Mouse (Mus musculus) spleen, adult 2 months (tissue): Measurements from ENCODE around the gene Olfr959. TPM values are rescaled to one million over a fixed set of nuclear protein-coding genes. Genes with fewer than 3 reads are reported as not detected.

Experiments used
- DNase-seq, 2 experiments: peaks; one replicate each; pipeline versions ENCODE4 v3.0.0 to v3.0.0-alpha.2; 2012 to 2021; ENCODE audit warnings: low spot score in 2 of 2, low read depth in 1 of 2
- H3K27ac ChIP-seq: fragments of 200-500 bp; 2 replicates; pipeline ENCODE4 v1.5.1; 2012; ENCODE audit warnings: low read length, inconsistent platforms; ENCODE audit not compliant: insufficient read depth
- H3K27me3 ChIP-seq: fragments of 200-500 bp; 2 replicates; pipeline ENCODE4 v1.6.1; 2012; ENCODE audit warnings: mild to moderate bottlenecking, moderate library complexity, low read length, inconsistent platforms; ENCODE audit not compliant: control insufficient read depth, insufficient read depth
- H3K36me3 ChIP-seq: fragments of 200-500 bp; 2 replicates; pipeline ENCODE4 v1.6.1; 2012; ENCODE audit warnings: mild to moderate bottlenecking, low read length, inconsistent platforms; ENCODE audit not compliant: control insufficient read depth, insufficient read depth
- H3K4me1 ChIP-seq: fragments of 200-500 bp; 2 replicates; pipeline ENCODE4 v1.6.1; 2011; ENCODE audit warnings: inconsistent platforms; ENCODE audit not compliant: control insufficient read depth, insufficient read depth, insufficient read length
- H3K4me3 ChIP-seq: fragments of 200-500 bp; 2 replicates; pipeline ENCODE4 v1.5.1; 2011; ENCODE audit warnings: mild to moderate bottlenecking, inconsistent platforms; ENCODE audit not compliant: insufficient read depth, insufficient read length; ENCODE audit errors: extremely low read depth
- CTCF ChIP-seq: fragments of 200-500 bp; IDR thresholded peaks from 2 replicates; pipeline ENCODE4 v1.5.1; 2011; ENCODE audit warnings: mild to moderate bottlenecking, inconsistent platforms; ENCODE audit not compliant: insufficient read depth, insufficient read length, insufficient replicate concordance; ENCODE audit errors: extremely low read depth
- POLR2A ChIP-seq: fragments of 200-500 bp; IDR thresholded peaks from 2 replicates; pipeline ENCODE4 v1.6.1; 2011; ENCODE audit warnings: low read depth, low read length, inconsistent platforms
- WGBS: fragments of 180-500 bp; shearing (Covaris S2); methylation state at CpG from one replicate; pipeline ENCODE4 v1.1.7; 2018; 5-methylcytosine and 5-hydroxymethylcytosine counted together
- polyA plus RNA-seq: library from polyadenylated mRNA; depleted of rRNA; stranded (reverse); fragments of >200 nt; gene quantifications from 2 replicates; pipeline ENCODE4 v1.2.3, GENCODE M21; 2012; rRNA removed

Olfr959 gene
- polyA plus RNA-seq, 1 experiment, result not detected

DNA sequence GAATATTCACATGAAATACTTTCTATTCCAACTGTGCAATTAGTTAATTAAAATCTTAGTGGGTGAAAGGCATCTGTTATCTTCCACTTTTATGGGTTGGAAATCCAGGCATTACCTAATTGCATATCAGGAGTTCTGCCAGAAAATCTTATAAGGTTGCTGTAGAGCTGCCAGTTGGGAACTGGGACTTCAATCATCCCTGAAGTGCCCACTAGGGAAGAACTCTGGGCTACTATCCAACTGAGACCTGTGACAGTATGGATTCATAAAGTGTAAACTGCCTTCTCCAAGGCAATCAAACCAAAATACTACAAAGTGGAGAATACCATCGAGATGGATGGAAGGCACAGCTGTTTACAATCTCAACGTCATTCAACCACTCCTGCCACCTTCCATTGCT, 21.4 kb downstream of the Olfr959 start, which contains the start of gene Olfr958:
Gene Olfr958, minus strand, starts transcription at position 109 of the 400 bp plus-strand sequence.
- H3K4me3 ChIP-seq, result no peak within 1 kb of the TSS
- DNase-seq, result no peak
- WGBS, result 69% methylated on average over 2 of the region's 2 CpGs
- no peak within 1 kb of the TSS for H3K27ac ChIP-seq
- no peaks in the 10 kb centered on the region for H3K36me3 ChIP-seq
- no peaks in the 10 kb centered on the region for H3K27me3 ChIP-seq
- no peaks in the 10 kb centered on the region for H3K4me1 ChIP-seq
- TF ChIP-seq POLR2A (no peak), CTCF (no peak)

DNA sequence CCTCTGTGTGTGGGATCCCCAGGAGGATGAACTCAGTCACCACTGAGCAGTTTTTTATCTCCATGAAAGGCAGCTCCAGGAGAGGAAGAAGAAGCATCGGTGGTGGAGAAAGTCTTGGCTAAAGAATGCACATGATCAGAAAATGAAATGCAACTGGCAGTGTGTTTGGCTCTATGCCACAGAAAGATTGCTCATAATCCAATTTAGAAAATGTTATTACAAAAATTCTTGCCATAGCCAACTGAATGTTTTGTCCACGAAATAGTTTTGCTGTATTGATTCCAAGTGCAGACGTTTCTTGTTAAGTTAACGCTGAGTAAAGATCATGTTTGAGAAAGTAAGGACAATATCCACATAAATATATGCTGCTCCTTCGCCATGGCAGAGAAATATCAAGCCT, 24.6 kb downstream of the Olfr959 start:
- DNase-seq, result no peak
- WGBS, result 83% methylated on average over 5 of the region's 5 CpGs
- H3K4me1 ChIP-seq, result no peaks in the 10 kb centered on the region
- no peaks in the 10 kb centered on the region for H3K27me3 ChIP-seq
- H3K27ac ChIP-seq, result no peak overlapping the region
- H3K4me3 ChIP-seq, result no peak overlapping the region
- H3K36me3 ChIP-seq, result no peaks in the 10 kb centered on the region
- TF ChIP-seq POLR2A (no peak), CTCF (no peak)

DNA sequence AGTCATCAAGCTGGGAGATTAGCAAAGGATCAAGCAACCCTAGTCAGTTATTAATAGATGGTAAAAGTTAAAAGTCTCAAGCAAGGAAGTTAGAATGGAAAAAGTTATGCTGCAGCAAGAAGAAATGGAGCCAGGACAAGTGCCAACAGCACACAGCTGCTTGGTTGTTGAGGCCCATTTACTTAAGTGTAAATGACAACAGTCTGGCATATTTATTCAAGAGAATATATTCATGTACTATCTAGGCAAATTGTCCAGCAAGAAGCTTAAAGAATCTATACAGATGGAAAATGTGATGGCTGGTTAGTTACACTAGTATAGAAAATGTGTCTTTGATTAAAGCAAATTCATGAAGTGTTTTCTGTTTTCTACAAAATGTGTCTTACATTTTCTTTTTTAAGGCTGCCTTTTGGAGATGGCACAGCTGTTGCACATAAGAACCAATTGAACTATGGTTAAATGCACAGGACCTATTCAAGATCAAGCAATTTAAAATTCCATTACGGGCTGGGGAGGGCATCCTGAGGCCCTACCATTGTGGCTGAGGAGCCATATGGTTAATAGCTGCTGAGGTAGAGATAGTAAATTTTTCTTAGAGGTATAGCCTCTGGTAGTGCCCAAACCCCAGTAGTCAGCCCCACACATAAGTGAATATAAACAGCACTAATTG, 51.6 kb downstream of the Olfr959 start:
- Histone ChIP-seq H3K4me1 (no peaks in the 10 kb centered on the region), H3K36me3 (no peaks in the 10 kb centered on the region), H3K27me3 (no peaks in the 10 kb centered on the region), H3K27ac (no peak overlapping the region), H3K4me3 (no peak overlapping the region)
- DNase-seq, result no peak
- no peak for TF ChIP-seq POLR2A
- TF ChIP-seq CTCF, result no peak
- WGBS, result 87% methylated on average over 1 of the region's 1 CpGs

Other genes with a start within 250 kb of the Olfr959 start
- gene Olfr948, start 249.5 kb downstream of the Olfr959 start, polyA plus RNA-seq, result not detected in 2 replicates
- gene Olfr951, start 188.2 kb downstream of the Olfr959 start, polyA plus RNA-seq, result not detected in 2 replicates
- not detected in 2 replicates for gene Olfr952, start 148.4 kb downstream of the Olfr959 start, polyA plus RNA-seq
- gene Olfr954, start 118.9 kb downstream of the Olfr959 start, polyA plus RNA-seq, result not detected in 2 replicates
- not detected in 2 replicates for gene Olfr955, start 103.6 kb downstream of the Olfr959 start, polyA plus RNA-seq
- gene Olfr44, start 81.6 kb downstream of the Olfr959 start, polyA plus RNA-seq, result not detected in 2 replicates
- not detected in 2 replicates for gene Olfr957, start 59.8 kb downstream of the Olfr959 start, polyA plus RNA-seq
- gene Olfr958, start 21.5 kb downstream of the Olfr959 start, polyA plus RNA-seq, result not detected in 2 replicates
- not detected in 2 replicates for gene AW551984, start 28.8 kb upstream of the Olfr959 start, polyA plus RNA-seq
- not detected in 2 replicates for gene Olfr148, start 35.1 kb upstream of the Olfr959 start, polyA plus RNA-seq
- gene Olfr960, start 45.8 kb upstream of the Olfr959 start, polyA plus RNA-seq, result not detected in 2 replicates
- not detected in 2 replicates for gene Olfr961, start 69.5 kb upstream of the Olfr959 start, polyA plus RNA-seq
- not detected in 2 replicates for gene Olfr963, start 91.6 kb upstream of the Olfr959 start, polyA plus RNA-seq
- gene Olfr149, start 131.5 kb upstream of the Olfr959 start, polyA plus RNA-seq, result not detected in 2 replicates
- gene Olfr965, start 135.8 kb upstream of the Olfr959 start, polyA plus RNA-seq, result not detected in 2 replicates
- gene Olfr150, start 155.4 kb upstream of the Olfr959 start, polyA plus RNA-seq, result not detected in 2 replicates
- gene Olfr967, start 170.7 kb upstream of the Olfr959 start, polyA plus RNA-seq, result not detected in 2 replicates
- not detected in 2 replicates for gene Olfr968, start 207.7 kb upstream of the Olfr959 start, polyA plus RNA-seq
- gene Olfr969, start 215.4 kb upstream of the Olfr959 start, polyA plus RNA-seq, result not detected in 2 replicates
- gene Olfr970, start 233.3 kb upstream of the Olfr959 start, polyA plus RNA-seq, result not detected in 2 replicates